Mouse (Mus musculus): ENCODE measurements around the gene Ptpn12. TPM values are rescaled to one million over a fixed set of nuclear protein-coding genes. Genes with fewer than 3 reads are reported as not detected.
A peak's percentile ranks its signal among the peaks of the same experiment; 100 is the strongest.

The Ptpn12 gene
- polyA plus RNA-seq, 1 experiment from 2014 or later = 31.1 TPM

- Histone ChIP-seq H3K4me2 (no peak overlapping the region), H3K9me3 (ENCODE audit: low read depth, low read length) (no peaks in the 10 kb centered on the region), H3K27me3 (ENCODE audit: insufficient read depth, low read length) (no peaks in the 10 kb centered on the region), H3K36me3 (ENCODE audit: insufficient read depth) (peaks cover 70% of the 10 kb centered on the region), H3K9ac (no peak overlapping the region), H3K4me1 (ENCODE audit: insufficient read depth) (no peaks in the 10 kb centered on the region), H3K27ac (ENCODE audit: low read depth) (no peak overlapping the region), H3K4me3 (ENCODE audit: low read depth, low read length) (no peak overlapping the region)
- peak; percentile 28 for DNase-seq
- no peak for TF ChIP-seq CTCF (IDR thresholded peaks at IDR 0.05; ENCODE audit: low read depth)
- no peak for ATAC-seq (ENCODE audit: insufficient read depth)
- 65% methylated on average over 5 of the region's 5 CpGs for WGBS
These were observed 38.6 kb downstream of the Ptpn12 start for GRCm38 (mm10) chr5:21017075-21017474.

GRCm38 (mm10) chr5:21010908-21011307 is 44.8 kb downstream of the Ptpn12 start:
- H3K27me3 ChIP-seq (ENCODE audit: insufficient read depth, low read length) = no peaks in the 10 kb centered on the region

GRCm38 (mm10) chr5:21002723-21003122 is 53.0 kb downstream of the Ptpn12 start:
- H3K4me2 ChIP-seq = no peak overlapping the region
- H3K36me3 ChIP-seq (ENCODE audit: insufficient read depth) = peaks cover 69% of the 10 kb centered on the region
- H3K9me3 ChIP-seq (ENCODE audit: low read depth, low read length) = no peaks in the 10 kb centered on the region
- H3K27ac ChIP-seq (ENCODE audit: low read depth) = no peak overlapping the region
- no peak for TF ChIP-seq CTCF (IDR thresholded peaks at IDR 0.05; ENCODE audit: low read depth)
- 86% methylated on average over 6 of the region's 6 CpGs for WGBS
- ATAC-seq (ENCODE audit: insufficient read depth) (no peak), DNase-seq (no peak)
- no peaks in the 10 kb centered on the region for H3K27me3 ChIP-seq (ENCODE audit: insufficient read depth, low read length)
- no peak overlapping the region for H3K4me3 ChIP-seq (ENCODE audit: low read depth, low read length)
- H3K4me1 ChIP-seq (ENCODE audit: insufficient read depth) = no peaks in the 10 kb centered on the region
- no peak overlapping the region for H3K9ac ChIP-seq

More at GRCm38 (mm10) chr5:21010908-21011307, 44.8 kb downstream of the Ptpn12 start:
- H3K4me1 ChIP-seq (ENCODE audit: insufficient read depth) = no peaks in the 10 kb centered on the region
- ATAC-seq (ENCODE audit: insufficient read depth) (no peak), DNase-seq (no peak)
- H3K4me2 ChIP-seq = no peak overlapping the region
- no peaks in the 10 kb centered on the region for H3K9me3 ChIP-seq (ENCODE audit: low read depth, low read length)
- no peak overlapping the region for H3K4me3 ChIP-seq (ENCODE audit: low read depth, low read length)
- peaks cover 59% of the 10 kb centered on the region for H3K36me3 ChIP-seq (ENCODE audit: insufficient read depth)
- no peak overlapping the region for H3K27ac ChIP-seq (ENCODE audit: low read depth)
- no peak for TF ChIP-seq CTCF (IDR thresholded peaks at IDR 0.05; ENCODE audit: low read depth)
- H3K9ac ChIP-seq = no peak overlapping the region

GRCm38 (mm10) chr5:21001622-21002315 is 53.9 kb downstream of the Ptpn12 start:
- ATAC-seq (ENCODE audit: insufficient read depth) (no peak), DNase-seq (no peak)
- TF ChIP-seq CTCF (IDR thresholded peaks at IDR 0.05; ENCODE audit: low read depth) = no peak
- Histone ChIP-seq H3K4me1 (ENCODE audit: insufficient read depth) (no peaks in the 10 kb centered on the region), H3K9me3 (ENCODE audit: low read depth, low read length) (no peaks in the 10 kb centered on the region), H3K9ac (no peak overlapping the region), H3K36me3 (ENCODE audit: insufficient read depth) (peaks cover 75% of the 10 kb centered on the region), H3K4me3 (ENCODE audit: low read depth, low read length) (no peak overlapping the region), H3K4me2 (no peak overlapping the region), H3K27ac (ENCODE audit: low read depth) (no peak overlapping the region), H3K27me3 (ENCODE audit: insufficient read depth, low read length) (no peaks in the 10 kb centered on the region)
- WGBS = 93% methylated on average over 9 of the region's 10 CpGs

- no peak for TF ChIP-seq CTCF (IDR thresholded peaks at IDR 0.05; ENCODE audit: low read depth)
- Histone ChIP-seq H3K9ac (no peak overlapping the region), H3K27ac (ENCODE audit: low read depth) (no peak overlapping the region), H3K4me3 (ENCODE audit: low read depth, low read length) (no peak overlapping the region), H3K4me2 (no peak overlapping the region), H3K4me1 (ENCODE audit: insufficient read depth) (no peaks in the 10 kb centered on the region), H3K9me3 (ENCODE audit: low read depth, low read length) (no peaks in the 10 kb centered on the region; the same call in 1 of the 2 replicates), H3K36me3 (ENCODE audit: insufficient read depth) (peaks cover 86% of the 10 kb centered on the region), H3K27me3 (ENCODE audit: insufficient read depth, low read length) (no peaks in the 10 kb centered on the region)
- DNase-seq (no peak), ATAC-seq (ENCODE audit: insufficient read depth) (no peak)
- 90% methylated on average over 6 of the region's 6 CpGs for WGBS
These were observed 57.3 kb downstream of the Ptpn12 start for GRCm38 (mm10) chr5:20998427-20998826.

GRCm38 (mm10) chr5:20997555-20997954 is 58.2 kb downstream of the Ptpn12 start:
- H3K9me3 ChIP-seq (ENCODE audit: low read depth, low read length) = no peaks in the 10 kb centered on the region; the same call in 1 of the 2 replicates
- no peak for TF ChIP-seq CTCF (IDR thresholded peaks at IDR 0.05; ENCODE audit: low read depth)
- no peaks in the 10 kb centered on the region for H3K4me1 ChIP-seq (ENCODE audit: insufficient read depth)
- no peak overlapping the region for H3K4me3 ChIP-seq (ENCODE audit: low read depth, low read length)
- no peak overlapping the region for H3K9ac ChIP-seq
- H3K27ac ChIP-seq (ENCODE audit: low read depth) = no peak overlapping the region
- no peaks in the 10 kb centered on the region for H3K27me3 ChIP-seq (ENCODE audit: insufficient read depth, low read length)
- no peak for DNase-seq
- WGBS = 88% methylated on average over 6 of the region's 6 CpGs
- H3K4me2 ChIP-seq = no peak overlapping the region
- ATAC-seq (ENCODE audit: insufficient read depth) = no peak
- peaks cover 80% of the 10 kb centered on the region for H3K36me3 ChIP-seq (ENCODE audit: insufficient read depth)

DNA sequence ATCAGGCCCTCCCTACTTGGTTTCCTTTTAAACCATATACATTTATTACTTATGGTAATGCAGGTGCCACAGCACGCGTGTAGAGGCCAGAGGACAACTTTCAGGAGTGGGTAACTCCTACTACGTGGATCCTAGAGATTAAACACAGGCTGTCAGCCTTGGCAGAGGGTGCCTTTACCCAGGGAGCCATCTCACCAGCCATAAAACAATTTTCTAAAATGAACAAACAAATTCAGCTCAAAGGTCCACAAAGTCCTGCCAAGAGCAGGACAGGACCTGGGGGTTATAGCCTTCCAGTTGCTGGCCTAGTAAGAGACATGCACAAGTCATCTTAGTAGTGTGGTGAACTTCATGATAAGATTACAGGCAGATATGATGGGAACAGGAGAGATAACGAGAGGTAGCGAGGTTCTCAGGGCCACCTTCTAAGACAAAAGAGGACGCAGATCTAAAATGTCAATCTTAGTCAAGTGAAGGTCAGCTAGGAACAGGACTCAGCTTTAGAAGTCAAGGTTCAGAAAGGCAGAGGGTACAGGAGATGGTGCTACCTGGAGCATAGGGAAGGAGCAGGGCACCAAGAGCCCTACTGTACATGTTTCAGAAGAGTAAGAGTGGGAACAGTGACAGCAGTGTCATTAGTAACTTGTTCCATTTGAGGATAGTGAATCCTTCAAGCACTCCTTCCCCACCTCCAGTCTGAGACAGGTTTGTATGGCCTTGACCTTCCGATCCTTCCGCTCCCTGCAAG is 65.5 kb downstream of the Ptpn12 start:
- ATAC-seq (ENCODE audit: insufficient read depth) = no peak
- no peak for DNase-seq

More for the DNA sequence above, 65.5 kb downstream of the Ptpn12 start:
- Histone ChIP-seq H3K4me3 (ENCODE audit: low read depth, low read length) (no peak overlapping the region), H3K27me3 (ENCODE audit: insufficient read depth, low read length) (no peaks in the 10 kb centered on the region), H3K4me2 (no peak overlapping the region), H3K36me3 (ENCODE audit: insufficient read depth) (peaks cover 68% of the 10 kb centered on the region), H3K27ac (ENCODE audit: low read depth) (no peak overlapping the region), H3K4me1 (ENCODE audit: insufficient read depth) (no peaks in the 10 kb centered on the region), H3K9ac (no peak overlapping the region), H3K9me3 (ENCODE audit: low read depth, low read length) (no peaks in the 10 kb centered on the region)
- WGBS = 93% methylated on average over 8 of the region's 8 CpGs
- TF ChIP-seq CTCF (IDR thresholded peaks at IDR 0.05; ENCODE audit: low read depth) = no peak

Measured in lung, embryonic 14.5 days (tissue).